Mouse (Mus musculus) limb, embryonic 12.5 days (tissue): ENCODE measurements around the gene Gnl2. TPM values are rescaled to one million over a fixed set of nuclear protein-coding genes. Genes with fewer than 3 reads are reported as not detected.

Source experiments
- ATAC-seq: fragments of 200-750 bp; cut with Nextera tagmentation; 2 replicates; pipeline ENCODE4 v1.8.0; 2017; ENCODE audit warnings: low read depth, moderate TSS enrichment; ENCODE audit not compliant: insufficient number of reproducible peaks, insufficient read depth, low FRiP score, low TSS enrichment
- H3K27ac ChIP-seq: fragments of 300-500 bp; sonication (generic); 2 replicates; pipeline ENCODE4 v1.5.1; 2016; ENCODE audit warnings: mild to moderate bottlenecking, moderate library complexity
- H3K27me3 ChIP-seq: fragments of 300-500 bp; sonication (generic); 2 replicates; pipeline ENCODE4 v1.6.1; 2016; ENCODE audit warnings: mild to moderate bottlenecking, moderate library complexity
- H3K36me3 ChIP-seq: fragments of 300-500 bp; sonication (generic); 2 replicates; pipeline ENCODE4 v1.6.1; 2016; ENCODE audit warnings: mild to moderate bottlenecking, moderate library complexity
- H3K4me1 ChIP-seq: fragments of 300-500 bp; sonication (generic); replicated peaks from 2 replicates; pipeline ENCODE4 v1.6.1; 2016
- H3K4me2 ChIP-seq: fragments of 300-500 bp; sonication (generic); 2 replicates; pipeline ENCODE4 v1.6.1; 2016; ENCODE audit warnings: mild to moderate bottlenecking, moderate library complexity
- H3K4me3 ChIP-seq: fragments of 300-500 bp; sonication (generic); replicated peaks from 2 replicates; pipeline ENCODE4 v1.5.1; 2016; ENCODE audit warnings: mild to moderate bottlenecking
- H3K9ac ChIP-seq: fragments of 300-500 bp; sonication (generic); replicated peaks from 2 replicates; pipeline ENCODE4 v1.6.1; 2016; ENCODE audit warnings: mild to moderate bottlenecking, moderate library complexity
- H3K9me3 ChIP-seq: fragments of 300-500 bp; sonication (generic); 2 replicates; pipeline ENCODE4 v1.6.1; 2016; ENCODE audit warnings: mild to moderate bottlenecking, moderate library complexity
- WGBS: fragments of 180-500 bp; shearing (Covaris S2); methylation state at CpG from one replicate; pipeline ENCODE4 v1.1.7; 2016; 5-methylcytosine and 5-hydroxymethylcytosine counted together
- polyA plus RNA-seq: library from polyadenylated mRNA; unstranded; fragments of >200 nt; fragmentation: Nextera tagmentation; extraction: Ambion mirVana; gene quantifications from 2 replicates; pipeline ENCODE4 v1.2.1, GENCODE M21; 2016

Gnl2 gene
- polyA plus RNA-seq, 1 experiment from 2014 or later: 93.5 TPM

GRCm38 (mm10) chr4:124984871-124985670 is 31.3 kb upstream of the Gnl2 start:
- ATAC-seq: no peak
- H3K36me3 ChIP-seq: no peaks in the 10 kb centered on the region
- no peaks in the 10 kb centered on the region for H3K9me3 ChIP-seq
- no peak overlapping the region; the same call in 1 of the 2 replicates for H3K9ac ChIP-seq
- WGBS: 7% methylated on average over 18 of the region's 18 CpGs
- peak overlapping the region; percentile 12; the same call in 1 of the 2 replicates for H3K4me3 ChIP-seq
- H3K4me2 ChIP-seq: peak overlapping the region; percentile 15; the same call in 1 of the 2 replicates
- H3K27me3 ChIP-seq: peaks cover 99% of the 10 kb centered on the region
- H3K4me1 ChIP-seq: peaks cover 44% of the 10 kb centered on the region
- H3K27ac ChIP-seq: no peak overlapping the region

- H3K4me1 ChIP-seq: peaks cover 51% of the 10 kb centered on the region
- WGBS: 1% methylated on average over 47 of the region's 62 CpGs
- ATAC-seq: no peak
Observed at GRCm38 (mm10) chr4:124985671-124986602, 30.4 kb upstream of the Gnl2 start, which contains the start of gene Rspo1. Gene Rspo1 (plus strand): TSS chr4:124986430.

GRCm38 (mm10) chr4:124986739-124987710 is 29.4 kb upstream of the Gnl2 start:
- peak overlapping the region; percentile 53; the same call in 1 of the 2 replicates for H3K9ac ChIP-seq
- H3K9me3 ChIP-seq: no peaks in the 10 kb centered on the region
- peak overlapping the region; percentile 45 for H3K4me3 ChIP-seq
- ATAC-seq: no peak
- H3K4me2 ChIP-seq: peak overlapping the region; percentile 60
- H3K4me1 ChIP-seq: peaks cover 55% of the 10 kb centered on the region
- peaks cover 100% of the 10 kb centered on the region for H3K27me3 ChIP-seq
- H3K36me3 ChIP-seq: no peaks in the 10 kb centered on the region
- 3% methylated on average over 46 of the region's 51 CpGs for WGBS
- no peak overlapping the region for H3K27ac ChIP-seq

More at GRCm38 (mm10) chr4:124985671-124986602, 30.4 kb upstream of the Gnl2 start, which contains the start of gene Rspo1:
- peak within 1 kb of the TSS; percentile 60 for H3K4me2 ChIP-seq
- no peaks in the 10 kb centered on the region for H3K9me3 ChIP-seq
- no peaks in the 10 kb centered on the region for H3K36me3 ChIP-seq
- peak within 1 kb of the TSS; percentile 53 for H3K9ac ChIP-seq
- no peak within 1 kb of the TSS for H3K27ac ChIP-seq
- peak within 1 kb of the TSS; percentile 45 for H3K4me3 ChIP-seq
- peaks cover 100% of the 10 kb centered on the region for H3K27me3 ChIP-seq

- H3K27ac ChIP-seq: no peak overlapping the region
- H3K27me3 ChIP-seq: peaks cover 98% of the 10 kb centered on the region
- 3% methylated on average over 10 of the region's 10 CpGs for whole genome bisulfite sequencing
- H3K4me3 ChIP-seq: no peak overlapping the region
- no peaks in the 10 kb centered on the region for H3K36me3 ChIP-seq
- peaks cover 55% of the 10 kb centered on the region for H3K4me1 ChIP-seq
- H3K4me2 ChIP-seq: no peak overlapping the region
- no peak overlapping the region for H3K9ac ChIP-seq
- H3K9me3 ChIP-seq: no peaks in the 10 kb centered on the region
- ATAC-seq: no peak
Observed at GRCm38 (mm10) chr4:124987711-124988097, 28.7 kb upstream of the Gnl2 start.

GRCm38 (mm10) chr4:124988382-124988781 is 28.0 kb upstream of the Gnl2 start:
- Histone ChIP-seq H3K27ac (no peak overlapping the region), H3K9me3 (no peaks in the 10 kb centered on the region), H3K9ac (no peak overlapping the region), H3K4me2 (no peak overlapping the region), H3K4me1 (peaks cover 55% of the 10 kb centered on the region), H3K27me3 (peaks cover 98% of the 10 kb centered on the region), H3K36me3 (no peaks in the 10 kb centered on the region), H3K4me3 (no peak overlapping the region)
- no peak for ATAC-seq
- WGBS: 14% methylated on average over 9 of the region's 9 CpGs

- WGBS: 2% methylated on average over 20 of the region's 20 CpGs
- Histone ChIP-seq H3K4me1 (peaks cover 54% of the 10 kb centered on the region), H3K4me3 (peak overlapping the region; percentile 25), H3K9me3 (no peaks in the 10 kb centered on the region), H3K9ac (peak overlapping the region; percentile 42; the same call in 1 of the 2 replicates), H3K27ac (no peak overlapping the region), H3K4me2 (peak overlapping the region; percentile 51), H3K27me3 (peaks cover 98% of the 10 kb centered on the region), H3K36me3 (no peaks in the 10 kb centered on the region)
- ATAC-seq: peak; percentile 12; the same call in 1 of the 2 replicates
Observed at GRCm38 (mm10) chr4:124989787-124990253, 26.6 kb upstream of the Gnl2 start.

GRCm38 (mm10) chr4:124990325-124990724 is 26.1 kb upstream of the Gnl2 start:
- Histone ChIP-seq H3K4me1 (peaks cover 49% of the 10 kb centered on the region), H3K27ac (no peak overlapping the region), H3K9ac (peak overlapping the region; percentile 42; the same call in 1 of the 2 replicates), H3K4me2 (peak overlapping the region; percentile 51), H3K9me3 (no peaks in the 10 kb centered on the region), H3K4me3 (peak overlapping the region; percentile 25), H3K36me3 (no peaks in the 10 kb centered on the region), H3K27me3 (peaks cover 98% of the 10 kb centered on the region)
- ATAC-seq: no peak
- WGBS: 3% methylated on average over 7 of the region's 7 CpGs

GRCm38 (mm10) chr4:124997479-124998147 is 18.8 kb upstream of the Gnl2 start:
- Histone ChIP-seq H3K4me2 (no peak overlapping the region), H3K36me3 (no peaks in the 10 kb centered on the region), H3K4me1 (no peaks in the 10 kb centered on the region), H3K4me3 (no peak overlapping the region), H3K9me3 (no peaks in the 10 kb centered on the region), H3K27me3 (peaks cover 75% of the 10 kb centered on the region), H3K9ac (no peak overlapping the region), H3K27ac (no peak overlapping the region)
- WGBS: 82% methylated on average over 10 of the region's 10 CpGs
- ATAC-seq: no peak

GRCm38 (mm10) chr4:124999548-124999947 is 16.8 kb upstream of the Gnl2 start:
- Histone ChIP-seq H3K27ac (no peak overlapping the region), H3K9me3 (no peaks in the 10 kb centered on the region), H3K4me3 (no peak overlapping the region), H3K27me3 (peaks cover 75% of the 10 kb centered on the region), H3K4me1 (no peaks in the 10 kb centered on the region), H3K36me3 (no peaks in the 10 kb centered on the region), H3K4me2 (no peak overlapping the region), H3K9ac (no peak overlapping the region)
- no peak for ATAC-seq
- 79% methylated on average over 3 of the region's 3 CpGs for WGBS

GRCm38 (mm10) chr4:125002978-125003377 is 13.4 kb upstream of the Gnl2 start:
- no peaks in the 10 kb centered on the region for H3K4me1 ChIP-seq
- H3K4me2 ChIP-seq: no peak overlapping the region
- no peak overlapping the region for H3K27ac ChIP-seq
- no peak overlapping the region for H3K4me3 ChIP-seq
- H3K27me3 ChIP-seq: peaks cover 79% of the 10 kb centered on the region
- no peak for ATAC-seq
- no peak overlapping the region for H3K9ac ChIP-seq
- WGBS: 72% methylated on average over 8 of the region's 8 CpGs
- no peaks in the 10 kb centered on the region for H3K9me3 ChIP-seq
- no peaks in the 10 kb centered on the region for H3K36me3 ChIP-seq
